Mouse (Mus musculus) ES-CJ7 (cell line): ENCODE measurements around the gene Gpx4.
A peak's percentile ranks its signal among the peaks of the same experiment; 100 is the strongest.
"Not testable (repeated sequence)": the region's sequence is repeated elsewhere in the genome, so short reads cannot be mapped to it uniquely, and the experiment has no call there.

Experiments
- DNase-seq: peaks from one replicate; pipeline ENCODE4 v3.0.0; 2011; ENCODE audit warnings: low read depth, low spot score

Gene Gpx4

DNA sequence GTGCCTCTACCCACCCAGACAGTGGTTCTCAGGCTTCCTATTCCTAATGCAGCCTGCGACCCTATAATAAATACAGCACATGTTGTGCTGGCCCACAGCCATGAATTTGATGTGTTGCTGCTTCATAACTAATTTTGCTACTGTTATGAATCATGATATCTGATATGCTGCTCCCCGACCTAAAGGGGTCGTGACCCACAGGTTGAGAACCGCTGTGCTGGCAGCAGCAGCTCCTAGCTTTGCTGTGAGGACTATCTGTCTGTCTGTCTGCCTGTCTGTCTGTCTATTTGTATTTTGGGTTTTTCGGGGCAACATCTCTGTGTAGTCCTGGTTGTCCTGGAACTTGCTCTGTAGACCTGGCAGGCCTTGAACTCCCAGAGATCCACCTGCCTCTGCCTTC is 23.2 kb upstream of the Gpx4 start:
- DNase-seq, result no peak

DNA sequence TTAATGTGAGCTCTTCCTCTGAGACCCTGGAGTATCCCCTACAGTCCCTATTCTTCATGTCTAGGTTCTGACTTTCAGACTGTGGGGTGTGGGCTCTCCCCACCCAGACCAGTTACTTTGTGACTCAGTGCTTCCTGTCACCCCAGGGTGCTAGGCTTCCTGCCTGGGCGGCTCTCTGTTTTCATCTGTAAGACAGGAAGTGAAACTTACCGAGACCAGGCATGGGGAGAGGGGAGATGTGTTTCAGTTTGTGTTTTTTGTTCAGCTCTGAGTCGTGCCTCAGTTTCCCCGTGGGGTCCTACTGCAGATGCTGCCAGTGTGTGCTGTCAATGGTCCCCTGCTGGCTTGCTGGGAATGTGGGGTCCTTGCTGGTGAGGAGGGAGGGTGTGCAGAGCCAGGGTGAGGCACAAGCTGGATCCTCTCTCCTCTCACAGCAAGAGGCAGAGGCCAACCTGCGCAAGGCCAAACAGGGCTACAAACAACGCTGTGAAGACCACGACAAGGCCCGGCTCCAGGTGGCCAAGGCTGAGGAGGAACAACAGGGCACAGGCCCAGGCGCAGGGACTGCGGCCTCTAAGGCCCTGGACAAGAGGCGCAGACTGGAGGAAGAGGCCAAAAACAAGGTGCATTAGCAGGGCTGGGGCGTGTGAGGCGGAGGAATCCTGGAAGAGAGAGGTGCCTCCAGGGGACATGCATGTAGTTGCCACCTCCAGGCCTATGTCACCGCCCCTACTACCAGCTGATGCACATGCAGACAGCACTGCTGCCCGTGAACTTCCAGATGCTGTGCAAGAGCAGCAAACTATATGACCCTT is 22.5 kb upstream of the Gpx4 start:
- DNase-seq, result no peak

DNA sequence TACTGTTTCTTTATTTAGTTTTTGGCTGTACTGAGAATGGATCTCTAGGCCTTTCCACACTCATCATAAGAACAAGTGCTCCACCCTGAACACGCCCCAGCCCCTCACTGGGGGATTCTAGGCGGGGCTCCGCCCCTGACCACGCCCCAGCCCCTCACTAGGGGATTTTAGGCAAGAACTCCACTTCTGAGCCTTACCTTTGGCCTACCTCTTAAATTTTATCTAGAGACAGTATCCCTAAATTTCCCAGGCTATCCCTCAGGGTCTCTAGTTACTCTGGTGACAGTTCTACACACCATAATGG is 22.0 kb upstream of the Gpx4 start:
- no peak for DNase-seq

DNA sequence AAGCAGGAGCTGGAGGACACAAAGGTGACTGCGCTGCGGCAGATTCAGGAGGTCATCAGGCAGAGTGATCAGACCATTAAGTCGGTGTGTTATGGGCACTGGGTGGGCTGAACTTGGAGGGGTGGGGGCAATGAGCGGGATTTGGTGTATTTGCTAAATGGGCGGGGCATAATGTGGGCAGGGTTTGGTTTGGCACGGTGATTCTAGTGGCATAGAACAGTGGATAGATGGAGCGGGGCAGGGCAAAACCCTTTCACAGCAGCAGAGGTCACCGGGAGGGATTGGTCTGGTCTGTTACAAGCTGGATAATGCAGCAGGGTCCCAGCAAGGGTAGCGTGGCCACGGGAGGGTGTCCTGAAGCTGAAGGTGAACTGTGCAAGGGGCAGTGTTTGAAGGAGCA is 21.5 kb upstream of the Gpx4 start:
- no peak for DNase-seq

DNA sequence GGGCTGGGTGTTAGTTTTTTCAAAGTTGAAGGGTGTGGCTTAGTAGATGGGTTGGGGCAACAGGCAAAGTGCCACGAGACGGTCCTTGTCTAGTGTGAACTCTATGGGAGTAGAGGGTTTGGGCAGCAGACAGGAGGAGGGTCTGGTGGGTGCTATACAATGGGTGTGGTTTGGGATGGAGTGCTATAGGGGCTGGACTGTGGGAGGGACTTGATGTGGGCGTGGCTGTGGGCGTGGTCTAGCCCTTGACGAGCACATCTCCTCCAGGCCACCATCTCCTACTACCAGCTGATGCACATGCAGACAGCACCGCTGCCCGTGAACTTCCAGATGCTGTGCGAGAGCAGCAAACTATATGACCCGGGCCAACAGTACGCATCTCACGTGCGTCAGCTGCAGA is 21.1 kb upstream of the Gpx4 start:
- DNase-seq, result peak; percentile 88

DNA sequence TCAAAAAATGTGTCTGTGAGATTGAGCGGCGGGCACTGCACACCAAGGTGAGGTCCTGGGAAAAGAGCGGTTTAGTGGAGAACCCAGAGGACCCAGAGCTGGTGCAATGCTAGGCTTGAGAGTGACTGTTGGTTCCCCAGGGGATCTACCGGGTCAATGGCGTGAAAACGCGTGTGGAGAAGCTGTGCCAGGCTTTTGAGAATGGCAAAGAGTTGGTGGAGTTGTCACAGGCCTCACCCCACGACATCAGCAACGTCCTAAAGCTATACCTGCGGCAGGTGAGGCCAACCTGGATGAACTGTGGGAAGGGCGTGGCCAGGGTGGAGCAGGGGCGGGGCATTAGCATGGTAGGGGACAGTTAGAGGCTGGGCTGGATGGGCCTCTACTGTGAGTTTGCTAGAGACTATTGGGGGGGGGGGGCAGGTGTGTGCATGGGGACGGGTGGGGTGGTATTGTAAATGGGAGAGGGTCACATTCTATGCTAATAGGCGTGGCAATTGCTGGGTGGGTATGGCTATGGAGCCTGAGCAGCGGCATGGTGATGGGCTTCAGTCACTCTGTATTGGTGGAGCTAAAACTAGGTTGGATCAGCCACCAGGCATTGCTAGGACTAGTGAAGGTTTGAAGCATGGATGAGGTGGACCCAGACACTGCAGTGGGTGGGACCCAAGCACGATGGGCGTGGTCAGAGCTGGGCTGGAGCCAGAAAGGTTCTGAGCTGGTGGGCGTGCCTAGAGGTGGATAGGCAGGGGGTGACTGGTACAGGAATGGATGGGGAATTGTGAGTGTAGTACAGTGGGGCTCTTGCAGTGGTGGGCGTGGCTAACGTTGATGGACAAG is 19.1 kb upstream of the Gpx4 start:
- peak; percentile 90 for DNase-seq

DNA sequence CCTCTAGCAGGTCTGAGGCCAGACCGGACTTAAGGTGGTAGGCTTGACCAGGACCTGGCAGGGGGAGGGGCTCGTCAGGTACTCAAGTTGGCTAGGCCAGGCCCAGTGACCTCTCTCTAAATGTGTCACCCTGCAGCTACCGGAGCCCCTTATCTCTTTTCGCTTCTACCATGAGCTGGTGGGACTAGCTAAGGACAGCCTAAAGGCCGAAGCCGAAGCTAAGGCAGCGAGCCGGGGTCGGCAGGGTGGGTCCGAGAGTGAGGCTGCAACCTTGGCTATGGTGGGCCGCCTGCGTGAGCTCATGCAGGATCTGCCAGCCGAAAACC is 18.5 kb upstream of the Gpx4 start:
- DNase-seq, result no peak

DNA sequence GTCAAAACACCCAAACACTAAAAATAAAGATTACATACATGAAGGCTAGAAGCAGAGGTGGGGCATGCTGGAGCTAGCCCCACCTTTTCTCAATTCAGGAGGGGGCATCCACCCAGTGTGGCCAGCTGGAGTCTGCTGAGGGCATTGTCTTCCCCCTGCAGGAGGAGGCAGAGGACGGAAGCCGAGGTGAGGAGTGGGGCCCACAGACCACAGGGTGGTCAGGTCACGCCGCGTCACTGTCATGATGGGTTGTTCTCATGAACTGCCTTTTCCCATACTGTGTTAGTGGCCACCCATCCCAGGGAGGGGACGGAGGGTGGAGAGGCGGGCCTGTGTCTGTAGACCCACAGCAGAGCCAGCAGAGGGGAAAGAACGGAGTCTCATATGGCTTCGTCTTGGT is 16.8 kb upstream of the Gpx4 start:
- DNase-seq, result no peak

DNA sequence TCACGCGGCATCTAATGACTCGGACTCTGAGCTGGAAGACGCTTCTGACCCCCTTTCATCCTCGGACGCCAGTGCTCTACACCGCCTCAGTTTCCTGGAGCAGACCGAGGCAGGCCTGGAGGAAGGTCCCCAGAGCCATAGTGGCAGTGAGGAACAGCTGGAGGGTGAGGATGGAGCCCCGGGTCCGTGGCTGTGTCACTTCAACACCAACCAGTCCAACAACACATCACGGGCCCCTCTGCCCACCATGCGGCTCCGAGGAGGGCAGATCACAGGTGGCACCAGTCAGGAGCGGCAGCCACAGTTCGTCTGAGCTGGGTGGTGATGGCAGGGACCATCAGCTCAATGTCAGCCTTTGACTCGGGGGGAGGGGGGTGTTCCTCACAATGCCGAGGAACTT is 16.2 kb upstream of the Gpx4 start:
- DNase-seq, result no peak

DNA sequence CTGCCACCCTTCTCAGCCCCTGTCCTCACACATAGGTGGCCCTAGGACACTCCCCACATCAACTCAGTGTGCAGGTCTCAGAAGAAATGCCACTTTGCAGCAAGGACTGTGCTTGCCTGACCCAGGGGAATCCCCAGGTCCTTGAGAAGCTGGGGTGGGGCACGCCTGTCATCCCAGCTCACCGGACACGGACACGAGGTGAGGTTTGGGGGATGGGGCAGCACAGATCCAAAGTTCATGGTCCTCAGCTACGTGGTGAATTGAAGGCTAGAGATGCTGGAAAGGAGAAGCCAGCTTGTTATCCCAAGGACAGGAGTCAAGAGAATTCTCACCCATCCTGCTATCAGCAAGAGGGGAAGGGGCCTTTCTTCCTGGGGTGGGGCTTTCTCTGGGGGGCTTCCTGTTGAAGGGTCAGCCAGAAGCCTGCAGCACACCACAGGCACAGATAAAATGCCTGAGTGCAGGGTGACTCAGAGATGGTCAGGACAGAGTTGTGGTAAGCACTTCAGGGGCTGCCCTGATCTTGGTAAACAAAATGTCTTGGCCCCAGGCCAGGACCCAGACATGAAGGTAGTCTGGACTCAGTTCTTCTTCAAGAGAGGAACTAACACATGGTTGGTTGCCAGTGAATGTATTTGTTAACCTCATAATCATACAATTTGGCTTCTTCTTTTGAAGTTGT is 14.0 kb upstream of the Gpx4 start:
- DNase-seq, result no peak

DNA sequence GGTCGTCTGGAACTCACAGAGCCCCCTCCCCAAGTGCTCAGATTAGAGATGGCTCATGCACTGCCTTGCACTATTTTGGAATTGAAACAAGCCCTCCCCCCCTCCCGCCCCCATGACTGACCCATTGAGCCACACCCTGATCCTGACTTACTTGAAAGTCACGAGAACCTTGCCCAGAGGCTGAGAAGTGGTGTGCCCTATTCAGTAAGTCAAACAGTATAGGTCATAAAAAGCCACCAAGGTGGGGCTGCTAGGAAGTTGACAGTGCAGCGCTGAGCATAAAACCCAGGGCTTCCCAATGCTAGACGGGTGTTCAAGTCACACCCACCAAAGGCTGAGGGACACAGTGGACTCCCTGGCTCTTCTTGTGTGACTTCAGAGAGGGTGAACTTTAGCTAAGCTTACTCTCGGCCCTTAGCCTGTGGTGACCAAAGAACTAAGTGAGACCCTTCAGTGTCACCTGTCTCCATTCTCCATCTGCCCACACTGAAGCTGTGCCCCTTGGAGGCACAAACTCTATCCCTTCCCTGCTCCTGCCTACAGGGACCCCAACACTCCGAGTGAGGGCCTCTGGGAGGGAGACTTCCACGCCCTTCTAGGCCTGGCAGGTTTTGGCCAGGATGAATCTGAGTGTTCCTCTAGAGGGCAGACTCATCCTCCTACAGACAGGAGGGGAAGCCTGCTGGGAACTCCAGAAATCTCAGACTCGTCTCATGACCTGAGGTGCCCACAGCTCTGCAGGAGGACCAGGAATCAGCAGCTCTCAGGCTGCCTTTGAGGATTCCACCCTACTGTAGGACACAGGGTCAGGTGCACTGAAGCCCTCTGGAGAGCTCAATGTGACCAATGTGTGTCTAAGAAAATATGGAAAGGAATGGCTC is 13.2 kb upstream of the Gpx4 start:
- DNase-seq, result peak; percentile 80

DNA sequence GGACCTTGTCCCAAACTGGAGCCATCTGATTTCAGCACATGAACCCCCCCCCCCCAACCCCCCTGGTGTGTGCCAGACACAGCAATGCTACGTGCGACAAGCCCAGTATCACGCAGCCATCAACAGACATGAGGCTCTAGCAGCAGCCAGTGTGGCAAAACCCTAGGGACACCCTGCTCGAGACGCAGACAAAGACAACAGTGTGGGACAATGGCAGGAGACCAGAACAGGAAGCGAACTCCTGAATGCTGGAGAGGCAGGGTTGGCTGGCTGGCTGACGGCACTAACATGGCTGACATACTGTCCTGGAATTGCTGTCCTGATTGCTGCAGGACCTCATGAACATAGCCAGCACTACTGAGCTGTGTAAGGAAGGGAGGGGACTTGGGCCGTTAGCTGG is 11.8 kb upstream of the Gpx4 start:
- no peak for DNase-seq

DNA sequence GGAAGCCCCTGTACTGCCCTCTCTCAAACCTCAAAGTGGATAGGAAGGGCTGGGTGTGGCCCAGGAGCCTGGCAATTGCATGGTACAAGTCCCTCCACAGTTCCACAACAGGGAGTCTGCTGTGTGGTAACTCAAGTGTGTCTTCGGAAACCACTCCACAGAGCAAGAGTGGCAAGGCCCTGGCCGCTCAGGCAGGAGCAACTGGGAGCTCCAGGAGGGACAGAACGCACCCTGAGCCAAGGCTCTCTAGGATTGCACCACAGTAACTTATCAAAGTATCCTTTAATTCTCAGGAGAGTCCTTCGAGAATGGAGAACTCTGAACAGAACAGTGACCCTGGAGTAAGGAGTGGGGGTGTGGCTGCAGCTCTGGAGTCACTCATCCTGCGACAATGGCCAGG is 11.3 kb upstream of the Gpx4 start:
- DNase-seq, result no peak

DNA sequence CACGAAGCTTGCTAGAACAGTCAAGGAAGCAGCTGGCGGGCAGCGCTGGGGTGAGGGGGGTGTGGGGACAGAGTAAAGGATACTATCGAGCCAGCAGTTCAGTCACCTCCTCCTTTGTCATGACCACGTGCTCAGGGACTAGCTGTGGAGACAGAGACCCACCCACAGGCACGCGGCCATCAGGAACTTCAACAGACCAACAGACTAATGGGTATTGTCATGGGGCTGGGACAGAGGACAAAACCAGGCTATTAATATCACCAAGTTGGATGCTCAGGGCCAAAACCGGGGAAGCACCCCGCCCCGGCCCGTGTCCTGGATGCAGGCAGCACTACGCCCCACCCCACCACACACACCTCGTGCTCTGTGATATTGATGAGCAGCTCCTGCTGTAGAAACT is 10.1 kb upstream of the Gpx4 start:
- DNase-seq, result no peak

DNA sequence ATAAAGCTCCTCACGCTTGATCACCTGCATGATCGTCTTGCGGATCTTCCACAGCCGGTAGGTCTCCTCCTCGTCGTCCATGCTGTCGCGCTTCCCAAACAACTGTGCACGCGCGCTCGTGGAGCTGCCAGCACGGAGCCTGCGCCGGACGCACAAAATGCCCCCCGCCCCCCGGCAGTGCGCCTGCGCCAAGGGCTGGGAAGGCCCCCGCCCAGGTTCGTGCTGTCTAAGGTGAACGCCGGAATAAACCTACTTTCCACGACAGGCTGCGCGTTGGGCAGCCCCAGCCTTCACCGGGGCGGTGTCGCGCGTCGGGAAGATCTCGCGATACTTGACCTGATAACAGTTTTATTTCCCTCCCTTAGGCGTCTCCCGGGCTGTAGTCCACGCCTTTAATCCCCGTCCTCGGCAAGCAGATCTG is 7.4 kb upstream of the Gpx4 start, which contains the start of gene Polr2e:
Polr2e (minus strand) TSS at position 237 of the 421 bp plus-strand sequence.
- peak; percentile 99 for DNase-seq

DNA sequence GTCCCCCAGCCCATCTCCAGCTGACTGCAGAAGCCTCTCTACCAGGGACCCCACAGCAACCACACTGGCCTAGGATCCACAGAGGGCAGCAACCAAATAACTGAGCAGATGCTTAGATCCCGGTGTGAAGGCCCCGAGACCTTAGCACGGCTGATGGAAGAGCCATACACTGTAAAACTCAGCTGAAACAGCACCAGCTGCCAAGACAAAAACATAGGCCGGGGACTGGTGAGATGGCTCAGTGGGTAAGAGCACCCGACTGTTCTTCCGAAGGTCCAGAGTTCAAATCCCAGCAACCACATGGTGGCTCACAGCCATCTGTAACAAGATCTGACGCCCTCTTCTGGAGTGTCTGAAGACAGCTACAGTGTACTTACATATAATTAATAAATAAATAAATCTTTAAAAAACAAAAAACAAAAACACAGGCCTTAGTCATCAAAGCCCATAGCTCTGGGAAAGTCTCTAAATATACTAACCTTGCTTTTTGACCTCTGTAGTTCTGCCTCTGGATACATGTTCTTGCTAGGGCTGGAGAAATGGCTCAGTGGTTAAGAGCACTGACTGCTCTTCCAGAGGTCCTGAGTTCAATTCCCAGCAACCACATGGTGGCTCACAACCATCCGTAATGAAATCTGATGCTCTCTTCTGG is 5.4 kb upstream of the Gpx4 start:
- DNase-seq, result not testable (repeated sequence)

DNA sequence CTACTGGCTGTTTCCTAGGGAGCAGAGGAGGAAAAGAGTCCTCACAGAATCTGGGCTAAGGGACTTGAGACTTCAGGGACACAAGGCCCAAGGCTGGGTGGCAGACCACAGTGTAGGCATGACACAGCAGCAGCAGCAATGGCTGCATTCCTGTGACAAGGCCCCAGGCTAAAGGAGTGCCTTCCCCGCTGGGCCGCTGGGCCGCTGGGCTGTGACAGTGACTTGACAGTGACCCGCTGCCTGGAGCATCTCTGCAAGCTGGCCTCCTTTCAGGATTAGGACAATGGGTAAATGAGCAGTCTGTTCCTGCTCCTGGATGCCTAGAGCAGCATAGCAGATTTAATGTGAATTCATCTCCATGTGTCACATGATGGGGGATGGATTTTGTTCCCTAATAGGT is 2.9 kb upstream of the Gpx4 start:
- DNase-seq, result no peak

DNA sequence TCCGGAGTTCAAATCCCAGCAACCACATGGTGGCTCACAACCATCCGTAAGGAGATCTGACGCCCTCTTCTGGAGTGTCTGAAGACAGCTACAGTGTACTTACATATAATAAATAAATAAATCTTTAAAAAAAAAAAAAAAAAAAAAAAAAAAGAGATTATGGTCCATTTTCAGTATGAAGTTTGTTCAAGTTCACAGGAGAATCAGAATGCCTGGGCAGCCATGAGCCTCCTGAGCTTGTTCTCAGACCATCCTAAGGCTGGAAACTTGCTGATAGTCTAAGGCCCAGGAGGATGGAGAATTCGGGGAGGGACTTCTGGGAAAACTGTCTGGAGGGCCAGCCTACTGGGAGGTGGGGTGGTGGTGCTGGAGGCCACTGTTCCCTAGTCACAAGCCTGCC is 1.6 kb upstream of the Gpx4 start:
- DNase-seq, result peak; percentile 50

DNA sequence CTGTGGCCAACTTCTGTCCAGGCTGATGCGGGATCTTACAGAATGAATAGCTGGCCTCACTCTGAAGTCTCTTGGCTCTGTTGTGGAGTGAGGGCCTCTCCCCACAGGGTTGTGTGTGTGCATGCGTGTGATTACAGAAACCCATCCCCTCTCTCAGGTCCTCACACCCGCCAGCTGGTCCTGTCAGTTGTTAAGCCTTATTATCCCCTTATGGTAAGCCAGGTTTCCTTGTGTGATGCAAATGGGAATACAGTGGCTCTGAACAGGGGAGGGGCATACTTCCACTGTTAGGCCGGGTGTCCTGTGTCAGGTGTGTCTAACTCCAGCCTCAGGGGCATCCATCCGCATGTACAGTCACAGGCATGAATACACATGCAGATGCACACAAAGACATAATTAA is 1.2 kb upstream of the Gpx4 start:
- DNase-seq, result peak; percentile 80

DNA sequence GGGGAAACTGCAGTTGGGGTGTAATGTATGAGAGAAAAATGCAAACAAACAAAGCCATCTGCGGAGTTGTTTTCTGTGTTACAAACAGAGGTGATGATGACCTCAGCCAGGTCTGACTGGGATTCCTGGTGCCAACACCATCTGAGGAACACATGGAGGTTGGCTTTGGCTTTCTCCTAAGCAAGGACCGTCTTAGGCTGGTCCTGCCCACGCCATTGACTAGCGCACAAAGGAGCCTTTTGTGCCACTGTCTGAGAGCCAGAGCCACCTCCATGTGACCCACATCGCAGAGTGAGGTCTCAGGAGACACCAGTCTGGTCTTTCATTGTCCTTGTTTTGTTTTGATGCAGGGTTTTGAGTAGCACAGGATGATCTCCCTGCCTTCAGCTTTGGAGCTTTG is 1.4 kb downstream of the Gpx4 start:
- DNase-seq, result no peak

DNA sequence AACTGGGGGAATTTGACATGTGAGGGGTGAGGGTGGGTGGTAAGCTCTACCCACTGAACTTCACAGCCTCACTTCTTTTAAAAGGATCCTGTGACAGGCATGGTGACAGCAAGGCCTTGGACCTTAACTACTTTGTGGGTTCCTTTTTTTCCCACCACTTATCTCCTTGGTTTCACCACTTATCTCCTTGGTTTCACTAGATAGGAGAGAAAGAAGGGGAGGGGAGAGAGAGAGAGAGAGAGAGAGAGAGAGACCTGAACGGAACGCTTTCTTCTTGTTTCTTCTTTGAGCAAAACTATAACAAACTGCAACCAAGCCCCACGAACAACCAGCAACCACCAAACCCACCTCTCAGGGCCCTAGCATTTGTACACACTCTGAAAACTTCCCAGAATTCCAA is 1.9 kb downstream of the Gpx4 start:
- DNase-seq, result no peak
